Mouse (Mus musculus): Measurements from ENCODE around the gene Ap3b1.

The Ap3b1 gene

GRCm38 (mm10) chr13:94375526-94376390, 17.0 kb downstream of the Ap3b1 start:
- no peak for DNase-seq (ENCODE audit: low read depth, low spot score)

GRCm38 (mm10) chr13:94379006-94379405, 20.2 kb downstream of the Ap3b1 start:
- no peak for DNase-seq (ENCODE audit: low read depth, low spot score)

- DNase-seq (ENCODE audit: low read depth, low spot score), result no peak
Observed at GRCm38 (mm10) chr13:94381427-94381826, 22.7 kb downstream of the Ap3b1 start.

- DNase-seq (ENCODE audit: low read depth, low spot score), result no peak
Observed at GRCm38 (mm10) chr13:94381829-94382675, 23.3 kb downstream of the Ap3b1 start.

- no peak for DNase-seq (ENCODE audit: low read depth, low spot score)
Observed at GRCm38 (mm10) chr13:94384931-94385570, 26.3 kb downstream of the Ap3b1 start.

- DNase-seq (ENCODE audit: low read depth, low spot score), result no peak
Observed at GRCm38 (mm10) chr13:94388566-94388965, 29.8 kb downstream of the Ap3b1 start.

GRCm38 (mm10) chr13:94389541-94389940, 30.8 kb downstream of the Ap3b1 start:
- no peak for DNase-seq (ENCODE audit: low read depth, low spot score)

- DNase-seq (ENCODE audit: low read depth, low spot score), result no peak
Observed at GRCm38 (mm10) chr13:94392282-94392681, 33.5 kb downstream of the Ap3b1 start.

GRCm38 (mm10) chr13:94394486-94394885, 35.7 kb downstream of the Ap3b1 start:
- no peak for DNase-seq (ENCODE audit: low read depth, low spot score)

- no peak for DNase-seq (ENCODE audit: low read depth, low spot score)
Observed at GRCm38 (mm10) chr13:94395763-94396162, 37.0 kb downstream of the Ap3b1 start.

- no peak for DNase-seq (ENCODE audit: low read depth, low spot score)
Observed at GRCm38 (mm10) chr13:94396392-94396920, 37.7 kb downstream of the Ap3b1 start.

- DNase-seq (ENCODE audit: low read depth, low spot score), result no peak
Observed at GRCm38 (mm10) chr13:94398568-94399374, 40.0 kb downstream of the Ap3b1 start.

- no peak for DNase-seq (ENCODE audit: low read depth, low spot score)
Observed at GRCm38 (mm10) chr13:94400465-94400864, 41.7 kb downstream of the Ap3b1 start.

- no peak for DNase-seq (ENCODE audit: low read depth, low spot score)
Observed at GRCm38 (mm10) chr13:94423600-94423999, 64.8 kb downstream of the Ap3b1 start.

- DNase-seq (ENCODE audit: low read depth, low spot score), result no peak
Observed at GRCm38 (mm10) chr13:94429567-94429966, 70.8 kb downstream of the Ap3b1 start.

- DNase-seq (ENCODE audit: low read depth, low spot score), result no peak
Observed at GRCm38 (mm10) chr13:94439386-94439785, 80.6 kb downstream of the Ap3b1 start.

GRCm38 (mm10) chr13:94441199-94441598, 82.4 kb downstream of the Ap3b1 start:
- DNase-seq (ENCODE audit: low read depth, low spot score), result no peak

- no peak for DNase-seq (ENCODE audit: low read depth, low spot score)
Observed at GRCm38 (mm10) chr13:94443411-94443810, 84.7 kb downstream of the Ap3b1 start.

- no peak for DNase-seq (ENCODE audit: low read depth, low spot score)
Observed at GRCm38 (mm10) chr13:94445103-94445502, 86.3 kb downstream of the Ap3b1 start.

- DNase-seq (ENCODE audit: low read depth, low spot score), result no peak
Observed at GRCm38 (mm10) chr13:94447003-94447402, 88.2 kb downstream of the Ap3b1 start.

- DNase-seq (ENCODE audit: low read depth, low spot score), result no peak
Observed at GRCm38 (mm10) chr13:94449593-94449992, 90.8 kb downstream of the Ap3b1 start.

All from retina, adult 2 months (tissue).